Mouse (Mus musculus) heart, adult 2 months (tissue): ENCODE data around the gene Slc9a9.

Experiments
- CTCF ChIP-seq: fragments of 200-600 bp; IDR thresholded peaks from 2 replicates; pipeline ENCODE4 v1.8.1; 2022; ENCODE audit warnings: antibody characterized with exemption, mild to moderate bottlenecking, moderate library complexity
- EP300 ChIP-seq: fragments of 200-500 bp; IDR thresholded peaks from 2 replicates; pipeline ENCODE4 v1.6.1; 2011; ENCODE audit warnings: low read depth, low read length, control low read depth; ENCODE audit not compliant: insufficient read depth
- POLR2A ChIP-seq: fragments of 200-500 bp; IDR thresholded peaks from 2 replicates; pipeline ENCODE4 v1.6.1; 2011; ENCODE audit warnings: mild to moderate bottlenecking, low read depth, low read length, control low read depth; ENCODE audit not compliant: insufficient read depth

DNA sequence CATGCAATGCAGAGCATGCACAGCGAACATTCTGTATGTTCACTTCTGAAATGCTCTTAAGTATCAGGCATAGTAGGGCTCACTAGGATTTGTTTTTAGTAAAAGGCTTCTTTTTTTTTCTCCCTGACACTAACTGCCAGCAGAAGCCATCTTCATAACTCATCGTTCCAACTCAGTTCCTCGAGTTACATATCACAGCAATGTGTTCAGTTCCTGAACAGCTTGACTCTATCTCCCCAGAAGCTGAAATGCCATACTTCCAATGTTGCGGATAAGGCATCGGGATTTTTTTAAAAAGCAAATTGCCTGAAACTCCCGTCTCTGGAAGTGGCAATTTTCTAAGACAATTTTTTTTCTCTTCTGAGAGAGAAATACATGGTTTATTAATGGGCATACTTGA lies 586.1 kb downstream of the Slc9a9 start:
- TF ChIP-seq POLR2A, result no peak
- TF ChIP-seq EP300, result no peak
- no peak for TF ChIP-seq CTCF
